Mouse (Mus musculus) liver, embryonic 16.5 days (tissue): ENCODE results near the gene Cdk14. TPM values are rescaled to one million over a fixed set of nuclear protein-coding genes. Genes with fewer than 3 reads are reported as not detected.

Experiments used
- ATAC-seq: fragments of 200-750 bp; cut with Nextera tagmentation; 2 replicates; pipeline ENCODE4 v1.8.0; 2017; ENCODE audit warnings: low read depth, mild to moderate bottlenecking, moderate number of reproducible peaks, moderate library complexity
- H3K27ac ChIP-seq: fragments of 300-500 bp; sonication (generic); 2 replicates; pipeline ENCODE4 v1.5.1; 2014; ENCODE audit warnings: mild to moderate bottlenecking, low read length
- H3K27me3 ChIP-seq: fragments of 300-500 bp; sonication (generic); 2 replicates; pipeline ENCODE4 v1.6.1; 2014; ENCODE audit warnings: low read depth, low read length, mixed read lengths; ENCODE audit not compliant: control insufficient read depth, insufficient read depth
- H3K36me3 ChIP-seq: fragments of 300-500 bp; sonication (generic); 2 replicates; pipeline ENCODE4 v1.6.1; 2014; ENCODE audit warnings: mild to moderate bottlenecking; ENCODE audit not compliant: control insufficient read depth, insufficient read depth
- H3K4me1 ChIP-seq: fragments of 300-500 bp; sonication (generic); 2 replicates; pipeline ENCODE4 v1.6.1; 2014; ENCODE audit warnings: low read depth, low read length, mixed read lengths; ENCODE audit not compliant: control insufficient read depth
- H3K4me2 ChIP-seq: fragments of 300-500 bp; sonication (generic); 2 replicates; pipeline ENCODE4 v1.6.1; 2014; ENCODE audit warnings: low read depth, low read length, mixed read lengths
- H3K4me3 ChIP-seq: fragments of 300-500 bp; sonication (generic); 2 replicates; pipeline ENCODE4 v1.5.1; 2014; ENCODE audit warnings: low read depth, mild to moderate bottlenecking, low read length
- H3K9ac ChIP-seq: fragments of 300-500 bp; sonication (generic); 2 replicates; pipeline ENCODE4 v1.6.1; 2014; ENCODE audit warnings: low read depth, low read length
- H3K9me3 ChIP-seq: fragments of 300-500 bp; sonication (generic); replicated peaks from 2 replicates; pipeline ENCODE4 v1.6.1; 2016; ENCODE audit warnings: low read length; ENCODE audit not compliant: control insufficient read depth
- WGBS: fragments of 180-500 bp; shearing (Covaris S2); extraction: QIAGEN DNeasy Blood & Tissue Kit; methylation state at CpG from one replicate; pipeline ENCODE4 v1.1.7; 2014; ENCODE audit not compliant: insufficient replicate concordance; 5-methylcytosine and 5-hydroxymethylcytosine counted together
- polyA plus RNA-seq: library from polyadenylated mRNA; unstranded; fragments of >200 nt; fragmentation: Nextera tagmentation; extraction: Ambion mirVana; gene quantifications from 2 replicates; pipeline ENCODE4 v1.2.1, GENCODE M21; 2015

The Cdk14 gene
- polyA plus RNA-seq, 1 experiment from 2014 or later: 1.1 TPM

GRCm38 (mm10) chr5:5372354-5372753 lies 47.8 kb downstream of the Cdk14 start:
- no peak overlapping the region for H3K9ac ChIP-seq
- no peaks in the 10 kb centered on the region for H3K27me3 ChIP-seq
- H3K4me3 ChIP-seq: no peak overlapping the region
- no peak overlapping the region for H3K4me2 ChIP-seq
- H3K36me3 ChIP-seq: no peaks in the 10 kb centered on the region
- 77% methylated on average over 3 of the region's 3 CpGs for WGBS
- no peaks in the 10 kb centered on the region for H3K4me1 ChIP-seq
- H3K9me3 ChIP-seq: no peaks in the 10 kb centered on the region
- no peak overlapping the region for H3K27ac ChIP-seq
- no peak for ATAC-seq

GRCm38 (mm10) chr5:5370322-5371082 lies 49.6 kb downstream of the Cdk14 start:
- ATAC-seq: no peak
- WGBS: 43% methylated on average over 4 of the region's 4 CpGs

GRCm38 (mm10) chr5:5368389-5369164 lies 51.5 kb downstream of the Cdk14 start:
- no peak overlapping the region for H3K9ac ChIP-seq
- no peaks in the 10 kb centered on the region for H3K9me3 ChIP-seq
- no peak overlapping the region for H3K4me2 ChIP-seq
- H3K4me1 ChIP-seq: no peaks in the 10 kb centered on the region
- no peak overlapping the region for H3K27ac ChIP-seq
- H3K4me3 ChIP-seq: no peak overlapping the region
- ATAC-seq: no peak
- H3K27me3 ChIP-seq: no peaks in the 10 kb centered on the region
- 39% methylated on average over 14 of the region's 14 CpGs for WGBS
- H3K36me3 ChIP-seq: no peaks in the 10 kb centered on the region

More at GRCm38 (mm10) chr5:5370322-5371082, 49.6 kb downstream of the Cdk14 start:
- H3K4me1 ChIP-seq: no peaks in the 10 kb centered on the region
- H3K4me2 ChIP-seq: no peak overlapping the region
- H3K27ac ChIP-seq: no peak overlapping the region
- H3K27me3 ChIP-seq: no peaks in the 10 kb centered on the region
- no peak overlapping the region for H3K4me3 ChIP-seq
- H3K9ac ChIP-seq: no peak overlapping the region
- H3K36me3 ChIP-seq: no peaks in the 10 kb centered on the region
- no peaks in the 10 kb centered on the region for H3K9me3 ChIP-seq

GRCm38 (mm10) chr5:5367550-5367949 lies 52.6 kb downstream of the Cdk14 start:
- no peaks in the 10 kb centered on the region for H3K4me1 ChIP-seq
- no peak for ATAC-seq
- WGBS: 59% methylated on average over 8 of the region's 8 CpGs
- H3K27me3 ChIP-seq: no peaks in the 10 kb centered on the region
- H3K4me2 ChIP-seq: no peak overlapping the region
- H3K27ac ChIP-seq: no peak overlapping the region
- no peaks in the 10 kb centered on the region for H3K36me3 ChIP-seq
- H3K9me3 ChIP-seq: no peaks in the 10 kb centered on the region
- H3K4me3 ChIP-seq: no peak overlapping the region
- no peak overlapping the region for H3K9ac ChIP-seq

- no peak overlapping the region for H3K9ac ChIP-seq
- H3K27me3 ChIP-seq: no peaks in the 10 kb centered on the region
- WGBS: 57% methylated on average over 14 of the region's 14 CpGs
- no peaks in the 10 kb centered on the region for H3K9me3 ChIP-seq
- no peak overlapping the region for H3K4me3 ChIP-seq
- no peaks in the 10 kb centered on the region for H3K4me1 ChIP-seq
- no peak overlapping the region for H3K4me2 ChIP-seq
- H3K36me3 ChIP-seq: no peaks in the 10 kb centered on the region
- no peak overlapping the region for H3K27ac ChIP-seq
- ATAC-seq: no peak
Observed at GRCm38 (mm10) chr5:5365285-5366076, 54.6 kb downstream of the Cdk14 start.

GRCm38 (mm10) chr5:5361684-5362083 lies 58.4 kb downstream of the Cdk14 start:
- Histone ChIP-seq H3K9ac (no peak overlapping the region), H3K27me3 (no peaks in the 10 kb centered on the region), H3K4me2 (no peak overlapping the region), H3K36me3 (no peaks in the 10 kb centered on the region), H3K4me1 (no peaks in the 10 kb centered on the region), H3K9me3 (no peaks in the 10 kb centered on the region), H3K4me3 (no peak overlapping the region), H3K27ac (no peak overlapping the region)
- no peak for ATAC-seq
- WGBS: 68% methylated on average over 3 of the region's 3 CpGs

GRCm38 (mm10) chr5:5360338-5360737 lies 59.8 kb downstream of the Cdk14 start:
- no peaks in the 10 kb centered on the region for H3K27me3 ChIP-seq
- H3K36me3 ChIP-seq: no peaks in the 10 kb centered on the region
- H3K9ac ChIP-seq: no peak overlapping the region
- no peak overlapping the region for H3K27ac ChIP-seq
- WGBS: 77% methylated on average over 5 of the region's 5 CpGs
- no peak overlapping the region for H3K4me2 ChIP-seq
- no peak overlapping the region for H3K4me3 ChIP-seq
- no peaks in the 10 kb centered on the region for H3K4me1 ChIP-seq
- H3K9me3 ChIP-seq: no peaks in the 10 kb centered on the region
- ATAC-seq: no peak

GRCm38 (mm10) chr5:5359915-5360314 lies 60.2 kb downstream of the Cdk14 start:
- no peak for ATAC-seq
- WGBS: 65% methylated on average over 3 of the region's 3 CpGs
- no peak overlapping the region for H3K4me3 ChIP-seq
- H3K9me3 ChIP-seq: no peaks in the 10 kb centered on the region
- H3K4me2 ChIP-seq: no peak overlapping the region
- no peak overlapping the region for H3K9ac ChIP-seq
- no peaks in the 10 kb centered on the region for H3K27me3 ChIP-seq
- no peaks in the 10 kb centered on the region for H3K4me1 ChIP-seq
- H3K36me3 ChIP-seq: no peaks in the 10 kb centered on the region
- H3K27ac ChIP-seq: no peak overlapping the region
